Mouse (Mus musculus) left cerebral cortex, postnatal 10 days (tissue): ENCODE measurements around the gene Prdm4. TPM values are rescaled to one million over a fixed set of nuclear protein-coding genes. Genes with fewer than 3 reads are reported as not detected.

Experiments
- DNase-seq, 2 experiments: peaks; one replicate each; pipeline ENCODE4 v3.0.0; 2021 to 2022; ENCODE audit warnings: low spot score in 2 of 2, mixed read lengths in 1 of 2; ENCODE audit errors: extremely low spot score in 1 of 2
- intact Hi-C: fragments of 180-260 bp; cut with DNase I; formaldehyde crosslinking; loops from one replicate; pipeline ENCODE4 v1.15.1; 2025
- total RNA-seq, 2 experiments: library from RNA; stranded (reverse); gene quantifications; 2 replicates each; pipeline ENCODE4 v1.2.3; 2021

The Prdm4 gene
- total RNA-seq: 10 to 100 TPM; 33.8 to 38.8 TPM

- intact Hi-C loops: no loop called here
- DNase-seq: peak; percentile 97 to 98
Measured at GRCm38 (mm10) chr10:85916498-85917309, at the start of gene Prdm4. Gene Prdm4, minus strand, starts transcription at chr10:85917142.

GRCm38 (mm10) chr10:85966476-85966875, 49.5 kb upstream of the Prdm4 start:
- intact Hi-C loops: loop anchor here (5.0 kb wide), 2 partner anchors 336 to 496 kb away; partner anchors contain the start of gene Timp3
- no peak for DNase-seq

- intact Hi-C loops: no loop called here
- no peak for DNase-seq
Measured at GRCm38 (mm10) chr10:85964316-85964715, 47.4 kb upstream of the Prdm4 start.

GRCm38 (mm10) chr10:85962897-85963296, 46.0 kb upstream of the Prdm4 start:
- intact Hi-C loops: no loop called here
- no peak for DNase-seq

- DNase-seq: peak; percentile 97
- intact Hi-C loops: no loop called here
Measured at GRCm38 (mm10) chr10:85957464-85957950, 40.6 kb upstream of the Prdm4 start, which contains the start of gene Rtcb. Gene Rtcb, minus strand, starts transcription at chr10:85957823.

GRCm38 (mm10) chr10:85956871-85957419, 40.0 kb upstream of the Prdm4 start:
- intact Hi-C loops: no loop called here
- DNase-seq: no peak

- intact Hi-C loops: loop anchor here (5.0 kb wide), 1 partner anchor 748 kb away; no protein-coding TSS in a partner anchor
- no peak for DNase-seq
Measured at GRCm38 (mm10) chr10:85954429-85954828, 37.5 kb upstream of the Prdm4 start.

GRCm38 (mm10) chr10:85953401-85953800, 36.5 kb upstream of the Prdm4 start:
- intact Hi-C loops: loop anchor here (5.0 kb wide), 1 partner anchor 749 kb away; no protein-coding TSS in a partner anchor
- no peak for DNase-seq

GRCm38 (mm10) chr10:85951765-85952443, 35.0 kb upstream of the Prdm4 start:
- intact Hi-C loops: loop anchor here (5.0 kb wide), 1 partner anchor 750 kb away; no protein-coding TSS in a partner anchor
- DNase-seq: no peak

GRCm38 (mm10) chr10:85948483-85949196, 31.7 kb upstream of the Prdm4 start:
- intact Hi-C loops: no loop called here

GRCm38 (mm10) chr10:85936280-85936965, 19.5 kb upstream of the Prdm4 start:
- no peak for DNase-seq
- intact Hi-C loops: no loop called here

More at GRCm38 (mm10) chr10:85948483-85949196, 31.7 kb upstream of the Prdm4 start:
- no peak for DNase-seq

GRCm38 (mm10) chr10:85929962-85930361, 13.0 kb upstream of the Prdm4 start:
- intact Hi-C loops: no loop called here
- DNase-seq: no peak

GRCm38 (mm10) chr10:85929208-85929591, 12.3 kb upstream of the Prdm4 start:
- DNase-seq: no peak
- intact Hi-C loops: no loop called here

GRCm38 (mm10) chr10:85928499-85929207, 11.7 kb upstream of the Prdm4 start:
- peak; percentile 52 to 78 for DNase-seq
- intact Hi-C loops: no loop called here

- intact Hi-C loops: no loop called here
- DNase-seq: no peak
Measured at GRCm38 (mm10) chr10:85927676-85928445, 10.9 kb upstream of the Prdm4 start, which contains the start of gene Ascl4. Gene Ascl4, plus strand, starts transcription at chr10:85927681.

- intact Hi-C loops: loop anchor here (5.0 kb wide), 1 partner anchor 62 kb away; no protein-coding TSS in a partner anchor
- DNase-seq: no peak
Measured at GRCm38 (mm10) chr10:85879886-85880486, 37.0 kb downstream of the Prdm4 start.
